Comparison of ENCODE assay signal across 21 mouse cellular contexts in the genomic region with DNA sequence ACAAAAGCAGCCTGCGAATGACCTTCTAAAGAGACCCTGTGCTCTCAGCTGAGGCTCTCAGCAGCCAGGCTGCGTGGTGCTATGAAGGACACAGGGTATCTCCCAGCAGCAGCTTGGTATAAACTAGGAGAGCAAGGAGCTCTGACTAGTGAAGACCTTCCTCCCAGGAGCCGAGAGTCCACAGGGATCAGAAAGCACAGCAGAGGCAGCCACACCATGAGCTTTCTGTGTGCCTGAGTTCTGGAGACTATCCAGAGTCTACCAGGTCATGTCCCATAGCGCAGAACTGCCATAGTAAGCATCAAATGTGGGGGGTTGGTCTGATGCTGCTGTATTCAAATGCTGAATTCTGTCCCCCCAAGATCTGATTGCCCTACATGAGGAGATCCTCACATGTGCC.
"Had no signal": no experiment of that assay in that cellular context is flagged by ENCODE, and none has a peak within 500 bp of the region (broad histone marks: within the 10 kb centered on the region; RNA-seq: fewer than 3 reads in every experiment).

No protein-coding gene starts in this region.

- H3K4me1 ChIP-seq: liver, embryonic 12.5 days; liver, embryonic 15.5 days had no signal

- H3K4me2 ChIP-seq: intestine, embryonic 15.5 days; limb, embryonic 12.5 days; limb, embryonic 15.5 days; liver, embryonic 12.5 days; liver, embryonic 15.5 days; midbrain, embryonic 12.5 days; midbrain, embryonic 15.5 days; neural tube, embryonic 13.5 days had no signal

- H3K4me3 ChIP-seq: intestine, embryonic 15.5 days; limb, embryonic 12.5 days; limb, embryonic 15.5 days; liver, embryonic 12.5 days; liver, embryonic 15.5 days; midbrain, embryonic 12.5 days; midbrain, embryonic 15.5 days; myocyte; neural tube, embryonic 13.5 days had no signal

- H3K36me3 ChIP-seq: intestine, embryonic 15.5 days; limb, embryonic 12.5 days; limb, embryonic 15.5 days; liver, embryonic 12.5 days; liver, embryonic 15.5 days; midbrain, embryonic 12.5 days; midbrain, embryonic 15.5 days; neural tube, embryonic 13.5 days had no signal

- H3K27ac ChIP-seq: intestine, embryonic 15.5 days; limb, embryonic 12.5 days; limb, embryonic 15.5 days; liver, embryonic 12.5 days; liver, embryonic 15.5 days; midbrain, embryonic 12.5 days; midbrain, embryonic 15.5 days; neural tube, embryonic 13.5 days; stomach, postnatal 0 days had no signal

- H3K27me3 ChIP-seq: intestine, embryonic 15.5 days; limb, embryonic 12.5 days; limb, embryonic 15.5 days; liver, embryonic 12.5 days; liver, embryonic 15.5 days; midbrain, embryonic 12.5 days; midbrain, embryonic 15.5 days had no signal

- H3K9ac ChIP-seq: intestine, embryonic 15.5 days; limb, embryonic 12.5 days; limb, embryonic 15.5 days; liver, embryonic 12.5 days; liver, embryonic 15.5 days; midbrain, embryonic 12.5 days; midbrain, embryonic 15.5 days; neural tube, embryonic 13.5 days had no signal

- H3K9me3 ChIP-seq: intestine, embryonic 15.5 days; limb, embryonic 12.5 days; limb, embryonic 15.5 days; liver, embryonic 15.5 days; midbrain, embryonic 12.5 days; midbrain, embryonic 15.5 days had no signal

- ATAC-seq: intestine, embryonic 15.5 days; liver, embryonic 12.5 days; midbrain, embryonic 15.5 days had no signal

- DNase-seq: kidney, adult 8-10 months; left cerebral cortex, postnatal 4 days; lung, adult 2 months; lung, postnatal 14 days; lung, postnatal 4 days; right cerebral cortex, adult 18-20 months; right cerebral cortex, postnatal 14 days; right cerebral cortex, postnatal 4 days; thymus, adult 2 months; thymus, postnatal 14 days; thymus, postnatal 4 days had no signal
